Mouse (Mus musculus) monocyte, adult 59 days (primary cell): ENCODE results near the gene Phyhipl. TPM values are rescaled to one million over a fixed set of nuclear protein-coding genes. Genes with fewer than 3 reads are reported as not detected.

ENCODE experiments used
- total RNA-seq, 2 experiments: library from RNA; stranded (reverse); gene quantifications; one replicate each; pipeline ENCODE4 v1.2.4; 2023

The Phyhipl gene
- not detected for total RNA-seq

DNA sequence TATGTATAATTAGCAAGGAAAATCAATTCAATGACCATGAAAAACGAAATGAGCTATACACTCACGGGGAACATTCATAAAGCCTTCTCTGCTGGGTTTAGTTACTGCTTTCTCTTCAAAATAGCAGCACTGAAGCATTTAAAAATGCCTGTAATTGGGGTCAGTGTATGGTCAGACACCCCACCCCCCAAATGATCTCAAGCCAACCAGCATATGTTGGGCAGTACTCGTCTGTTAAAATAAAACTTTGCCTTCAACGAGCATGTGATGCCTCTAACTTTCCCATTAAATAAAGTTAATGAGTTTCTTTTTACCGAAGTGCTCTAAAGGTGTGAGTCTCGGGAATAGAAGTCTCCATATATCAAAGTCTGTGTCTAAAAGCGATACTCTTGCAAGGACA, at the start of gene Phyhipl:
Phyhipl (minus strand) TSS at position 138 of the 400 bp plus-strand sequence.

Other genes with a start within 250 kb of the Phyhipl start
- not detected for gene Fam13c, start 215.5 kb downstream of the Phyhipl start, total RNA-seq